Mouse (Mus musculus) right cerebral cortex, adult 18-20 months (tissue): ENCODE measurements at regions not wholly inside any gene's neighbourhood (a gene's known extent, or its start where the extent isn't known, plus 50 kb on each side); places are given as distances from the start of the nearest gene placed in this dataset.

Experiments
- DNase-seq: peaks from one replicate; pipeline ENCODE4 v3.0.0; 2022; ENCODE audit warnings: mixed read lengths

DNA sequence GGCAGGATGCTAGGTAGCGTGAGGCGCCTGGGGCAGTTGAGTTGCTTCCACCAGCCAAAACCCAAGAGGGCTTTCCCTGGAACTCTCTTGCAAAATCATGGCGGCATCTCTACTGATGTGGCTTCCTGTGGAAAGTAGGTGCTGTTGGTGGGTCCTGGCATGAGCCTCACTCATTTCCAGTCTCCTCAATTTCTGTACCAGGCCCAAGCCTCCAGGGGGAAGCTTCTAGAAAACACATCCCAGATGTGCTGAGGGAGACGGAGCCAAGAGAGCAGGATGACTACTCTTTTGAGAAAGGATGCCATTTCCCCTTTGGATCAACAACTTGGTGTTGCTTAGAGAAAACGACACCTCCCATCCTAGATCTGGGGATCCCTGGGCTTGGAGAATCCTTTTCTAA lies 50.9 kb upstream of the 1600014C23Rik start:
- DNase-seq = no peak
